Mouse (Mus musculus) heart, postnatal 14 days (tissue): ENCODE data around the gene Pnpla6. TPM values are rescaled to one million over a fixed set of nuclear protein-coding genes. Genes with fewer than 3 reads are reported as not detected.
A peak's percentile ranks its signal among the peaks of the same experiment; 100 is the strongest.

Source experiments
- DNase-seq, 2 experiments: peaks; one replicate each; pipeline ENCODE4 v3.0.0; 2021 to 2022
- intact Hi-C: fragments of 180-260 bp; cut with DNase I; formaldehyde crosslinking; loops from one replicate; pipeline ENCODE4 v1.15.1; 2025
- total RNA-seq, 2 experiments: library from RNA; stranded (reverse); gene quantifications; 2 replicates each; pipeline ENCODE4 v1.2.3; 2021

Gene Pnpla6
- total RNA-seq, 2 experiments from 2014 or later: 12.3 to 14.0 TPM

DNA sequence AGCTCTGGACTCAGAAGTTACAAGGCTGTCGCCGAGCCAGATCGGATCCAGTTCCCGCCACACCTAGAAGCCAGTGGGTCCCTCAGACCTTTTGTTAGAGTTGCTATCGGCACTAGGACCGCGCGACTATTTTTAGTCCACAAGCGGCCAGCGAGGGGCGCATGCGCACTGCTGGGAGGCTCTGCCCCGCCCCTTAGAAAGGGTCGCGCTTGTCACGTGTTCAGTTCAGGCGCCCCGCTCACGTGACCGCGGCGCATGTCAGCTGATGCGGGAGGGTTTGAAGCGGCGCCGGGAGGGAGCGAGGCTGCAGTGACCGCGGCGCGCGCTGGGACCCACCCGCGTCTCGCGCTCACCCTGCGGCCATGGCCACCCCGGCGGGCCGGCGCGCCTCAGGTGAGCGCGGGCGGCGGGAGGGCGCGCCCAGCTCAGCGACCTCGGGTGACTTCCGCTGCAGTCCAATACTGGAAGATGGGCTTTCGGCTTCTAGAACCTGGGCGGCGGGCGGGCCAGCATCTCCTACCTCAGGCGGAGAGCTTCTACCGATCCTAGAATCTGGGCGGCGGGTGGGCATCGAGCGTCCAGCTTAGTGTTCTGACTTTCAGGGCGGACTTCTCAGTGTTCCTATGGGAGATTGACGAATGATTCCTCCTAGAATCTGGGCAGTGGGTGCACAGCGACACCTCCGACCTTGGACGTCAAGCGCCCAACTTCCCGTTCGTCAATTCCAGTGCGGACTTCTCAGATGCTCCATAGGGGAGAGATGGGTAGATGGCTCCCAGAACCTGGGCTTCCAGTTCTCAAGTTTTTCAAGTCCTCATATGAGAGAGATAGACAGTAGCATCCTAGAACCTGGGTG lies 14.7 kb upstream of the Pnpla6 start, which contains the start of gene Mcoln1:
Gene Mcoln1, plus strand, starts transcription at position 223 of the 856 bp plus-strand sequence.
- peak; percentile 98 for DNase-seq
- intact Hi-C loops: loop anchor here (1.0 kb wide), 1 partner anchor 15 kb away; the partner anchor contains the start of gene Pnpla6

DNA sequence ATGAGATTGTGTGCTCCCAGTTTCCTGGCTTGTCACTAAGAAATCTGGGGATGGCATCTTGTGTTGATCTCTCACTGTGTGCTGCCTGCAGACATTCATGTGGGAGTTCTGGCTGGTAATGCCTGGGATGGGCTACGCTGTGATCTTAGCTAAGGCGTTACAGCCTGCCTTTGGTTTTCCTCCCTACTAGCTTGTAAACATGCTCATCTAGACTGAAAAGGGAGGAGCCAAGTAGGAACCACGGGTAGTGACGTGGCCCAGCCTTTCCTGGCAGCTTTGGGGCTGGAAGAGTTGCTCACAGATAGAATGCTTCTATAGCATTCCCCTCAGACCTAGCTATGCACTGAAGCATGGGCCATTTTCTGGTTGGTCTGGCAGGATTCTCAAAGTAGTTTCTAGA lies 13.0 kb upstream of the Pnpla6 start:
- no peak for DNase-seq
- intact Hi-C loops: no loop called here

DNA sequence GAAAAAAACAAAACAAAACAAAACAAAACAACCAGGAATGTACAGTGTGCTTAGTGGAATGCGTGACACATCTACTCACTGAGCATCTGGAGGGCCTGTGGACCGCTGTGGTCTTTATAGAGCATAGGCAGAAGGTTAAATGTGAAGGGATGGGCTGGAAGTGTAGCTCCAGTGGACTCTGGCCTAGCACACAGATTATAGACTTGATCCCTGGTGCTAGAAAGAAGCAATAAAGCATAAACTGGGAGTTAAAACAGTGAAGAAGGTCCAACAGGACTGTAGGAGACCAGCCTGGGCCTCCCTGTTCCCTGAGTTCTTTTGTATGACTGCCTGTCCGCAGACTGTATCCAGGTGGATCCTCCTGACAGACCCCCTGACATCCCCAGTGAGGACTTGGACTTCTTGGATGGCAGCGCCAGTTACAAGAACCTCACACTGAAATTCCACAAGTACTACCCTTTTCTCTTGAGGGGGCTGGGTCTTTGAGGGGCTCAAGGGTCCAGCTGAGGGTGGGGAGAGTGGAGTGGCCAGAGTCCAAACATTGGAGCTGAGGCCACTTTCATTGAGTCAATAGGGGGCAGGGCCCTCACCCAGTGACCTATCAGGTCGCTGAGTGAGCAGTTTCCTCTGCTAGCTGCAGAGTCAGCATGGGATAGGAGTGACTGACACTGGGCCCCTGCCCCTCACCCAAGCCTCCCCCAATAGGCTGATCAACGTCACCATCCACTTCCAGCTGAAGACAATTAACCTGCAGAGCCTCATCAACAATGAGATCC lies 7.0 kb upstream of the Pnpla6 start:
- no peak for DNase-seq
- intact Hi-C loops: no loop called here

DNA sequence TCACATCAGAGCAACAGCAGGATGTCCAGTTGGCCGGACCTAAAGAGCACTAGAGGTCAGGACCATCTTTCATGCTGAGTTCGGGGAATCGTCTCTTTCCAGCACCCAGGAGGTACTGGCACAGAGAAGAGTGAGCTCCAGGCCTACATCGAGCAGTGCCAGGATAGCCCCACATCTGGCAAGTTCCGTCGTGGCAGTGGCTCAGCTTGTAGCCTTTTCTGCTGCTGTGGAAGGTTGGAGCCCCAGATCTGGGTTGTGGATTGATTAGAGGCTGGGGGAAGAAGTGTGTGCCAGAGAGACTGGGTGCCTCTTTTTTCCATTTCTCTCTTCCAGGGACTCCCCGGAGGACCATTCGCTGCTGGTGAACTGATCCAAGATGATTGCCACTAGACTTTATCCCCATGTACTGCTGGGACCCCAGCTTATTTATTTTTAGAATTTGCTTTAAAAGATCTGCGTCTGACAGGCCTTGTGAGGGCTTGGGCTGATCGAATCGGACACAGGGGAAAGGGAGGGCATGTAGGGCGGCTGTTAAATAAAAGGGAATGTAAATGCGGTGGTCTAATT lies 420 bp upstream of the Pnpla6 start:
- no peak for DNase-seq
- intact Hi-C loops: loop anchor here (1.0 kb wide), 1 partner anchor 14 kb away; the partner anchor contains the start of gene Mcoln1

DNA sequence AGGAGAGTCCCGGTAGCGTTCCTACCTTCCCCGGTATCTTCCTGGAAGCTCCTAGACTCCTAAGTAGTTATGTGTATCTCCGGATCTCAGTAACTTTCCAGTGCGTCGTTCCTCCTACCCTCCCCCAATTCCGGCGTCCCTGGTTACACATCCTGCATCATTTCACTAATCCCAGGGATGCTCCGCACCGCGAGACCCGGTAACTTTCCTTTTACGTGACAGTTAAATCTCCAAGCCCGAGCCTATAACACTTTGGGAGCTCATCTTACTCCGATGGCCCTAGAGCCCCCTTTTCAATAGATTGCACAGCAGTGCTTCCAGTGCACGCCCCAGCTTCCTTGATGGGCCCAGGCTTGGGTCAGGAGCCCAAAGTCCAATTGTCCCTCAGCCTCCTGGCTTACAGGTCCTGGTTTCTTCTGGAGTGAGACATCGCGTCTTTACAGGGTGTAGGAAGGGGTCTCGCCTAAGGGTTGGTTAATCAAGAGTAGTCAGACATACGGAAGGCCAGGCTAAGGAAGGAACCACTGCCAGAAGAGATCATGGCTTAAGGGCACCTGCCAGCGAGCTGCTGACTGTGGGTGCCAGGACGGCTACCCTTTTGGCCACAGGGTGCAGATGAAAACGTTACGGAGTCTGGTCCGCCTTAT lies 710 bp downstream of the Pnpla6 start:
- DNase-seq: peak; percentile 33 to 51

DNA sequence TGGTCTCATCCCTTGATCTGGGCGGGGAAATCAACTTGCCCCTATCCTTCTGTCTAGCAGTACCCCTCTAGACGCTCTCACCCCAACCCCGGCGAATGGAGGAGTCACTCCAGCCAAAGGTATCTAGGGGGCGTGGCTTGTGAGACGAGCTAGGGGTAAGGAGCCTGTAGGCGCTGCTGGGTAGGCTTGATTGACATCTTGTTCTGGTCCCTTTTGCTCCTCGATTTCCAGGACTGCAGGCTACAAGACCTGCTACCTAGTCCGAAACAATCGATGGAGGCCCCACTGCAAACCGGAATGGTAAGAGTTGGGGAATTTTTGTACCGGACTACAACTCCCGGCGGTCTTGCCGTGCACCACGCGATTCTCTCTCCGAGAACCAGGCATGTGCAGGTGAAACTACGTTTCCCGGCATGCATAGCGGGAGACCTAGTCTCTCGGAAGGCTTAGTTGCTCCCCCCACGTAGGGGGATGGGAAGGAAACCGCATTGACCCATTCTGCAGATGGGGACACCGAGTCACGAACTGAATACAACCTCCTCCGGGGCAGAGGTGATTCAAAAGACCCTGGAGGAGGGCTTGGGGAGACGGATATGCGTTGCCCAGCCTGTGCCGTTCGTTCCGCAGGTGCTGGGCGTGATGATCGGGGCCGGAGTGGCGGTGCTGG lies 1.4 kb downstream of the Pnpla6 start:
- intact Hi-C loops: no loop called here
- DNase-seq: peak; percentile 89 to 93

More for the DNA sequence above, 710 bp downstream of the Pnpla6 start:
- intact Hi-C loops: loop anchor here (1.0 kb wide), 1 partner anchor 16 kb away; the partner anchor contains the start of gene Mcoln1

DNA sequence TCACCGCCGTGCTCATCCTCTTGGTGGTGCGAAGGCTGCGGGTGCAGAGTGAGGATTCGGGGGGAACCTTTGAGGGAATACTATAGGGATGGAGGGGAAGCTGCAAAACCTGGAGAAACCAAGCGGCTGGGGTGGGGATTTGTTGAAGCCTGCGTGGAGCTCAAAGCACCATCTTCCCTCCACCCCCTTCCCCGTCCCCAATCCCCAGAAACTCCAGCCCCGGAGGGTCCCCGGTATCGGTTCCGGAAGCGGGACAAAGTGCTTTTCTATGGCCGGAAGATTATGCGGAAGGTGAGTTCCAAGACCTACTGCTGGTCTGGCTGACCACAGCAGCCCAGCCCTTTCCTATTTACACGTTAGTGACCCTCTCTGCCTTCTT lies 1.9 kb downstream of the Pnpla6 start:
- peak; percentile 28 to 37 for DNase-seq
- intact Hi-C loops: no loop called here

DNA sequence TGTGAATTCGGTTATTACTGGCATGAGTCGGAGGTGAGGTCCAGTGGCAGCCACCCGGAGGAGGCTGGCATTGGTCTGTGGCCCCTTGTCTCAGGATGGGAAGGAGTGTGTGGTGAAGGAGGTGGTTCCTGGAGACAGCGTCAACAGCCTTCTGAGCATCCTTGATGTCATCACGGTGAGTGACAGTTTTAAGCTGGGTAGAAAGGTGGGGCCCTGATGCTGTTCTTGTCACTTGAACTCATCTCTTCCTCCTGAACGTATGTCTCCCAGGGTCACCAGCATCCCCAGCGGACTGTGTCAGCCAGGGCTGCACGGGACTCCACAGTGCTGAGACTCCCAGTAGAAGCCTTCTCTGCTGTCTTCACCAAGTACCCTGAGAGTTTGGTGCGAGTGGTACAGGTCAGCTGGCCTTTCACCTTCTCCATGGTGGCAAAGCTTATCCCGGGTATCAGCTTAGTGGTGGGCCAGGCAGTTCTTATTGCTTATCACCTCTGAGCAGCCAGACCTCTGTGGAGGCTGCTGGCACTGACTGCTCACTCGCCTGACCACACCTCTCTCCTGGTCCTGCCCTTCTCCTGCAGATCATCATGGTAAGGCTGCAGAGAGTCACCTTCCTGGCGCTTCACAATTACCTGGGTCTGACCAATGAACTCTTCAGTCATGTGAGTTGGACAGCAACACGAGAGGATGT lies 7.0 kb downstream of the Pnpla6 start:
- no peak for DNase-seq
- intact Hi-C loops: no loop called here

DNA sequence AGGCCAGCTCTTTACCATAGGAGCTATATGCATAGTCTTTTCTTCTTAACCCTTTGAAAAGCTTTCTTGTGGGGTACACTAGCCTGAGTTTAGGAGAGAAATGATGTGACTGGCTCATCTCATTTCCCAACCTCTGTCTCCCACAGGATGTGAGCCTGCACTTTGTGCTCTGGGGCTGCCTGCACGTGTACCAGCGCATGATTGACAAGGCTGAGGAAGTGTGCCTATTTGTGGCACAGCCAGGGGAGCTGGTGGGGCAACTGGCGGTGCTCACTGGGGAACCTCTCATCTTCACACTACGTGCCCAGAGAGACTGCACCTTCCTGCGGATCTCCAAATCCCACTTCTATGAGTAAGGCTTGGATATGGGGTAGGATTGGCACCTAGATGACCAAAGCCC lies 15.6 kb downstream of the Pnpla6 start:
- intact Hi-C loops: no loop called here
- DNase-seq: no peak

DNA sequence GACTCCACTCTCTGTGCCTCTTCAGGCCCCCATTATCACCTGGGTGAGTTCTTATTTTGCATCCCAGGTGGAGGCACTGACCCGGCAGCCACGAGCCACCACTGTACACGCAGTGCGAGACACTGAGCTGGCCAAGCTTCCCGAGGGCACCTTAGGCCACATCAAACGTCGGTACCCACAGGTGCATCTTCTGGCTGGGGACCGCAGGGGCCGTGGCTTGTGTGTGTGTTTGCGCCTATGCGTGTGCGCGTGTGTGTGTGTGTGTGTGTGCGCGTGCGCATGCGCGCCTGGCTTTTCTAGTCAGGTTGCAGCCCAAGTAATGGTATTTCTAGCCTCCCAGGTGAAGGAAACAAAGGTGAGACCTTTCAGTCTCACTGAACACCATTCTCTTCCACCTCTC lies 16.8 kb downstream of the Pnpla6 start:
- DNase-seq: no peak
- intact Hi-C loops: no loop called here

DNA sequence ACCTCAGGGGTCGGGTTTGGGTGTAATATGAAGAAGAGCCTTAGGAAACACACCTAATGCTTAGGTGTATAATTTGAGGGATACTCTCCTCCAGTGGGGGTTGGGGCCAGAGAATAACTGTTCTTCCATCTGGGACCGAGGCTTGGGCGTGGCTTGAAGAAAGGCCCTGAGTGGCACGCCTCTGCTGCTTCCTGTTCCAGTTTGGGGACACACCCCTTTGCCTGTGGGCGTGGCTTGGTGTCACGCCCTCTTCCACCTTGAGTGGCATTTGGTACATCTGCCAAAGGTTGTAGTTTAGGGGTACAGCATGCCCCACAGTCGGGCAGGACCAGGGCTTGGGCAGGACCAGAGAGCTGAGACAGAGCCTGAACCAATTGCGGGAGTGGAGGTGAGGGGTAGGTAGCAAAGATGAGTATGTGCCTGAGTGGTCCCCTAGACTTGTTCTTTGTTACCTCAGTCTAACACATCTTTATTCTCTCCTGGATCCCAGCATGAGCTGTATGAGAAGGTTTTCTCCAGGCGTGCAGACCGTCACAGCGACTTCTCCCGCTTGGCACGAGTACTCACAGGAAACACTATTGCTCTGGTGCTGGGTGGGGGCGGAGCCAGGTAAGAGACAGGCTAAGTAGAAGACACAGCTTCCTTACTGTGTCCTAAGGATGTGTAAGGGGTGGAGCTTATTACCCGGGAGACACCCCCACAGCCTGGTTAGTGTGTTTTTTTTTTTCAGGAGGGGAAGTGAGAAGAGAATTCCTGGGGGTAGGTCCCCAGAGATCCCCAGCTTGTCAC lies 21.1 kb downstream of the Pnpla6 start:
- intact Hi-C loops: no loop called here
- no peak for DNase-seq

DNA sequence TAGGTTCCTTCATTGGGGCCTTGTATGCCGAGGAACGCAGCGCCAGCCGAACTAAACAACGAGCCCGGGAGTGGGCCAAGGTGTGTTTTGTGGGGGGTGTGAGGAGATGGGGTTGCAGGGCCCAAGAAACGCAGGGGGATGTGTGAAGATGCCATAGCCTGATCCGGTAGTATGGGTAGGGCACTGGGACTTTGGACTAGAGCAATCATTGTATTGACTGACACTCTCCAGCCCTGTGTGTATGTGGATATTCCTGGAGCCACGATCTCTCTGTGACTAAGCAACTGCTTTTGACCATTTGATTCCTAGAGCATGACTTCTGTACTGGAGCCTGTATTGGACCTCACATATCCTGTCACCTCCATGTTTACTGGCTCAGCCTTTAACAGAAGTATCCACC lies 21.8 kb downstream of the Pnpla6 start:
- intact Hi-C loops: no loop called here
- no peak for DNase-seq

DNA sequence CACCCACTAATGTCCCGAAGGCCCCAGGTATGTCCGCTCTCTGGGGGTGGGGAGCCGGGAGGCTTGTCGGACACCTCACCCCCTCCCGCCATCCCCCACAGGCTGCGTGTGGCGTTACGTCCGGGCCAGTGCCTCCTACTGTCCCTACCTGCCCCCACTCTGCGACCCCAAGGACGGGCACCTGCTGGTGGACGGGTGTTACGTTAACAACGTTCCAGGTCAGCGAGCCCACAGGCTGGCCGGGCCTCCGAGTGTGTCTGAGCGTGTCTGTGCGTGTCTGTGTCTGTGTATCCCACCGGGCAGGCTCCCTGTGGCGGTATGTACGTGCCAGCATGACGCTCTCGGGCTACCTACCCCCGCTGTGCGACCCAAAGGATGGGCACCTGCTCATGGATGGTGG lies 22.5 kb downstream of the Pnpla6 start:
- intact Hi-C loops: no loop called here
- no peak for DNase-seq

DNA sequence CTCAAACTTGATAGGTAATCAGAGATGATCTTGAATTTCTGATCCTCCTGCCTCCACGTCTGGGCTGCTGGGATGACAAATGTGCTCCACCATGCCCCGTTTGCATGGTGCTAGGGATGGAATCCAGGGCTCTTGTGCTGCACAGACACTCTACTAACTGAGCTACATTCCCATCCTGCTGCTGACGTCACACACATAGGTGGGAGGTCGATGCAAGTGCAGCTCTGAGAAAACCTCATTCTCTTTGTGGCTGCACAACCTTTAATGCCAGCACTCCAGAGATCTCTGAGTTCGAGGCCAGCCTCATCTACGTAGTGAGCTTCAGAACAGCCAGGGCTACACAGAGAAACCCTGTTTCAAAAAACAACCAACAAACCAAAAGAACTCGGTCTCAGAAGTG lies 24.0 kb downstream of the Pnpla6 start:
- DNase-seq: no peak
- intact Hi-C loops: no loop called here

DNA sequence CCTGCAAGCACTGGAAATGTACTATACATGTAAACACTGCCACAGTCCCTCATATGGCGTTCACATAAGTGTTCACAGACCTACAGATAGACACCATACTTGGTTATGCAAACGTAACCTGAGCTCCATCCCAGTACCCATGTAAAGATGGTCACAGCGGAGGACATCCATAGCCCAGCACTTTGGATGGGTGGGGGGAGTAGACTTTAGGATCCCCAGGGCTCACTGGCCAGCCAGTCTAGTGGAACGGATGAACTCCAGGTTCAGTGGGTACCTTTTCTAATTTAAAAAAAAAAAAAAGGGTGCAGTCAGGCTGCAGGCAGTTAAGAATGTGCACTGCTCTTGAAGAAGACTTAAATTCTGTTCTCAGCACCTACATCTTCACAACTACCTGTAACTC lies 24.9 kb downstream of the Pnpla6 start:
- DNase-seq: no peak
- intact Hi-C loops: no loop called here

DNA sequence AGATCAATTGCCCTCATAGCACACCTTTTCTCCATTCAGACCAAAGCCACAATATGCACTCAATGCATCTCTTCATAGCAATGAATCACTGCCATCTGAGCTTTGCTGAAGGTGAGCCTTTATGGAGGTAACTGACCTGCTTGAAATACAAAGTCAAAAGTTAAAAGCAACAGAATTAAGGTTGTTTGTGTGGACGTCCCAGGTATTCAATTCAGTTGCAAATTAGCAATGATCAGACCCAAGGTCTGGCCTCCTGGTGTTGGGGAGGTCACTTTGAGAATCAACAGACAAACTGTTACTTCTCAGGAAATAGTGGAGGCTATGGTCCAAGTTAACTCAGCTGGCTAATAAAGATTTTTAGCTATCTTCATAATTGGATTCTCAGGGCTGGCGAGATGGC lies 31.3 kb downstream of the Pnpla6 start:
- intact Hi-C loops: no loop called here
- no peak for DNase-seq

DNA sequence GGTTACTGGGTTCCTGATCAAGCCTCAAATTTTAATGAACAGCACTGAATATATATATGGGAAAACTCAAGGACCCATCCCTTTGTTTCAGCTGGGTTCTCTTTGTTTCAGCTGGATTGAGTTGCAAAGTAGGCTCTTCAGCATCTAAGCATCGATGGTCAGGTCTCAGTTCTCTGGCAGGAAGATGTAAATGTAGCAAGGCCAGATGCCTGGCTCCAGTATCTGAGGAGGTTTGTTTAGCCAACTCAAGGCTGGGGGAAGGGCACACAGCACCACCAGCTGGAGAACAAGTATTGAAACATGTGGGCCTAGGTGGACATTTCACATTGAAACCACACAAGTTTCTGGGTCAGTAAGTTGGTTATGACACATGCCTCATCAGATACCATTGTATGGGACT lies 37.1 kb downstream of the Pnpla6 start:
- no peak for DNase-seq
- intact Hi-C loops: no loop called here

DNA sequence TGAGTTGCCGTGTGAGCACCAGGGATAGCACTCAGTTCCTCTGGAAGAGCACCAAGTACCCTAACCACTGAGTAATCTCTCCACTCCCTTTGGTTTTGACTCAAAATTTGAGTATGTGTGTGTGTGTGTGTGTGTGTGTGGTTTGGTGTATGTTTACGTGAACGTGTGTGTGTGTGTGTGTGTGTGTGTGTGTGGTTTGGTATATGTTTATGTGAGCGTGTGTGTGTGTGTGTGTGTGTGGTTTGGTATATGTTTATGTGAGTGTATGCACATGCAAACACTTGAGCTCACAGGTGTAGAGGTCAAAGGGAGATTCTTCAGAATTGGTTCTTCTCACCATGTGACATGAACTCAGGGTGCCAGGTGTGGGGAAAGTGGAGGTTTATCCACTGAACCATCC lies 40.9 kb downstream of the Pnpla6 start:
- no peak for DNase-seq
- intact Hi-C loops: no loop called here
